ENCODE assay signal across 9 mouse cellular contexts in genomic region chr9:50709108-50709507, GRCm38 (mm10). TPM values are rescaled to one million over a fixed set of nuclear protein-coding genes. Genes with fewer than 3 reads are reported as not detected.
A peak's percentile ranks its signal among the peaks of the same experiment; 100 is the strongest.
DNase-seq lines count a peak whose midpoint lies in the region; ATAC-seq and TF ChIP-seq lines count a peak whose summit lies in the region.
"Had no signal": no experiment of that assay in that cellular context is flagged by ENCODE, and none has a peak within 500 bp of the region (broad histone marks: within the 10 kb centered on the region; RNA-seq: fewer than 3 reads in every experiment).

No protein-coding gene starts in this region.

- TF ChIP-seq EP300 in CH12.LX (IDR thresholded peaks at IDR 0.05; ENCODE audit: low read length), result no peak

- no peak overlapping the region for H3K4me3 ChIP-seq in kidney, embryonic 14.5 days (ENCODE audit: low read length)
- H3K4me3 ChIP-seq in CH12.LX (replicated peaks in 1 of 3; ENCODE audit: low read depth in 2 of 3, low read length in 2 of 3, poor library complexity in 1 of 3), result no peak overlapping the region
- no peak overlapping the region for H3K4me3 ChIP-seq in embryonic fibroblast, embryonic 13.5 days (ENCODE audit: insufficient read depth, low read length)
- H3K4me3 ChIP-seq: embryonic facial prominence, embryonic 15.5 days had no signal

- in situ Hi-C loops in CH12.LX (cut with MboI; ENCODE audit: low pct_ligation_motif_present, low pct_unique_long_range_greater_than_20kb, low sequenced_read_pairs), result no loop called here

- no peak overlapping the region for H3K27ac ChIP-seq in kidney, embryonic 14.5 days (ENCODE audit: low read depth, low read length)
- no peak overlapping the region for H3K27ac ChIP-seq in CH12.LX (ENCODE audit: insufficient read depth, low read depth)
- no peak overlapping the region for H3K27ac ChIP-seq in embryonic fibroblast, embryonic 13.5 days (ENCODE audit: insufficient read depth, low read length)
- H3K27ac ChIP-seq: embryonic facial prominence, embryonic 15.5 days had no signal

- H3K4me1 ChIP-seq in kidney, embryonic 14.5 days (ENCODE audit: control insufficient read depth, insufficient read depth, low read length), result no peaks in the 10 kb centered on the region
- no peaks in the 10 kb centered on the region for H3K4me1 ChIP-seq in CH12.LX (ENCODE audit: control insufficient read depth in 1 of 2, insufficient read depth in 2 of 2)
- H3K4me1 ChIP-seq in embryonic fibroblast, embryonic 13.5 days (ENCODE audit: control insufficient read depth, insufficient read depth, low read length), result no peaks in the 10 kb centered on the region
- H3K4me1 ChIP-seq: embryonic facial prominence, embryonic 15.5 days had no signal

- 43% methylated on average over 2 of the region's 2 CpGs for WGBS in kidney, embryonic 14.5 days

- H3K9me3 ChIP-seq in kidney, embryonic 14.5 days (ENCODE audit: control insufficient read depth, low read length), result no peaks in the 10 kb centered on the region
- no peaks in the 10 kb centered on the region for H3K9me3 ChIP-seq in CH12.LX (replicated peaks; ENCODE audit: low read length)
- H3K9me3 ChIP-seq: embryonic facial prominence, embryonic 15.5 days had no signal

- no peak for TF ChIP-seq POLR2A in CH12.LX (IDR thresholded peaks at IDR 0.05; ENCODE audit: low read depth, low read length)
- TF ChIP-seq POLR2A in embryonic fibroblast, embryonic 13.5 days (IDR thresholded peaks at IDR 0.05; ENCODE audit: low read depth, low read length), result no peak

- no peaks in the 10 kb centered on the region for H3K36me3 ChIP-seq in kidney, embryonic 14.5 days (ENCODE audit: control insufficient read depth, insufficient read depth, low read length)
- no peaks in the 10 kb centered on the region for H3K36me3 ChIP-seq in CH12.LX (replicated peaks in 1 of 2; ENCODE audit: control insufficient read depth in 1 of 2, insufficient read depth in 1 of 2, low read length in 1 of 2)

- no peak for ATAC-seq in kidney, embryonic 14.5 days (ENCODE audit: low FRiP score, low TSS enrichment)

- H3K79me2 ChIP-seq in CH12.LX (replicated peaks; ENCODE audit: control insufficient read depth, extremely low read depth, insufficient read depth, poor library complexity, severe bottlenecking), result no peaks in the 10 kb centered on the region

- dilution Hi-C loops in CH12.LX (cut with MboI; ENCODE audit: extremely low pct_ligation_motif_present, extremely low pct_unique_long_range_greater_than_20kb, low sequenced_read_pairs), result no loop called here

- peak; percentile 72 for TF ChIP-seq RAD21 in CH12.LX (IDR thresholded peaks at IDR 0.05; ENCODE audit: low read depth, low read length)

- peak in 1 of 2 experiments; percentile 74; a peak in 2 of 4 replicates for TF ChIP-seq CTCF in CH12.LX (conservative IDR thresholded peaks at IDR 0.05 in 1 of 2, IDR thresholded peaks at IDR 0.05 in 1 of 2; ENCODE audit: low read depth in 2 of 2, low read length in 2 of 2)
- peak; percentile 72 for TF ChIP-seq CTCF in embryonic fibroblast, embryonic 13.5 days (IDR thresholded peaks at IDR 0.05; ENCODE audit: borderline replicate concordance, insufficient read depth, low read length)

- H3K27me3 ChIP-seq in kidney, embryonic 14.5 days (ENCODE audit: control insufficient read depth, insufficient read depth, low read length), result no peaks in the 10 kb centered on the region
- peaks cover 2% of the 10 kb centered on the region for H3K27me3 ChIP-seq in CH12.LX (replicated peaks)
- H3K27me3 ChIP-seq: embryonic facial prominence, embryonic 15.5 days had no signal

- DNase-seq in kidney, adult 18-20 months, result peak; percentile 41
- DNase-seq in 416B (ENCODE audit: low read depth) (peak; percentile 51), CH12.LX (ENCODE audit: extremely low read depth) (peak; percentile 31)
- DNase-seq in spleen, postnatal 10 days (ENCODE audit: low spot score in 2 of 2), result no peak
- no peak for DNase-seq in layer of hippocampus, postnatal 14 days (ENCODE audit: low spot score in 2 of 2)

- no peak overlapping the region for H3K9ac ChIP-seq in kidney, embryonic 14.5 days (ENCODE audit: low read depth, low read length)
- no peak overlapping the region for H3K9ac ChIP-seq in CH12.LX (ENCODE audit: insufficient read depth, low read depth)
- H3K9ac ChIP-seq: embryonic facial prominence, embryonic 15.5 days had no signal

- H3K4me2 ChIP-seq in kidney, embryonic 14.5 days (replicated peaks; ENCODE audit: low read depth, low read length), result no peak overlapping the region
- no peak overlapping the region for H3K4me2 ChIP-seq in CH12.LX (ENCODE audit: insufficient read depth, low read depth, poor library complexity, severe bottlenecking)
- H3K4me2 ChIP-seq: embryonic facial prominence, embryonic 15.5 days had no signal

TF ChIP-seq in CH12.LX, 34 proteins besides CTCF, POLR2A, EP300 and RAD21:
- TF ChIP-seq SMC3 (IDR thresholded peaks at IDR 0.05; ENCODE audit: low read depth, low read length) (peak; percentile 39), UBTF (IDR thresholded peaks at IDR 0.05; ENCODE audit: low read depth, low read length) (no peak)

RNA-seq across cellular contexts. Expression of gene Dixdc1, which starts 30.2 kb away (rescaled TPM):
- 5.7 and 10.3 TPM in 2 replicates for polyA plus RNA-seq in kidney, embryonic 14.5 days (2014; fragmentation: Nextera tagmentation; extraction: Ambion mirVana)
- 0.04 and 0.13 TPM in 2 replicates for total RNA-seq in CH12.LX (2012; rRNA removed)
- total RNA-seq in CH12.LX (2014; rRNA removed), result 0.15 and 0.23 TPM in 2 replicates
- polyA plus RNA-seq in CH12.LX (2012; ENCODE audit: insufficient read length, low read depth), result 0.19 and 0.21 TPM in 2 replicates
- 10.9 and 11.1 TPM in 2 replicates for polyA plus RNA-seq in embryonic fibroblast, embryonic 13.5 days (2011; ENCODE audit: insufficient read length, low read depth, missing spikeins)
- total RNA-seq in layer of hippocampus, postnatal 14 days (2021), result 10 to 100 TPM; 75.2 to 79.8 TPM
- total RNA-seq: neutrophil, adult 5-6 weeks had no signal

RNA-seq across cellular contexts. Expression of gene 2310030G06Rik, which starts 37.2 kb away (rescaled TPM):
- 8.7 and 9.3 TPM in 2 replicates for polyA plus RNA-seq in kidney, embryonic 14.5 days (2014; fragmentation: Nextera tagmentation; extraction: Ambion mirVana)
- total RNA-seq in CH12.LX (2012; rRNA removed) (not detected in 2 replicates), CH12.LX (2014; rRNA removed) (not detected in 2 replicates)
- polyA plus RNA-seq in CH12.LX (2012; ENCODE audit: insufficient read length, low read depth), result not detected in 2 replicates
- 1.8 and 3.3 TPM in 2 replicates for polyA plus RNA-seq in embryonic fibroblast, embryonic 13.5 days (2011; ENCODE audit: insufficient read length, low read depth, missing spikeins)
- total RNA-seq in layer of hippocampus, postnatal 14 days (2021), result 1 to 10 TPM; 1.5 to 2.1 TPM
- total RNA-seq: neutrophil, adult 5-6 weeks had no signal

RNA-seq across cellular contexts. Expression of gene Cryab, which starts 42.0 kb away (rescaled TPM):
- polyA plus RNA-seq in kidney, embryonic 14.5 days (2014; fragmentation: Nextera tagmentation; extraction: Ambion mirVana), result 15.7 and 20.6 TPM in 2 replicates
- total RNA-seq in CH12.LX (2012; rRNA removed), result not detected in 2 replicates
- total RNA-seq in CH12.LX (2014; rRNA removed), result not detected in 2 replicates
- not detected in 2 replicates for polyA plus RNA-seq in CH12.LX (2012; ENCODE audit: insufficient read length, low read depth)
- polyA plus RNA-seq in embryonic fibroblast, embryonic 13.5 days (2011; ENCODE audit: insufficient read length, low read depth, missing spikeins), result 155 and 186 TPM in 2 replicates
- total RNA-seq in layer of hippocampus, postnatal 14 days (2021), result 10 to 100 TPM; 77.7 to 89.3 TPM
- total RNA-seq: neutrophil, adult 5-6 weeks had no signal

RNA-seq across cellular contexts. Expression of gene Hspb2, which starts 43.0 kb away (rescaled TPM):
- polyA plus RNA-seq in kidney, embryonic 14.5 days (2014; fragmentation: Nextera tagmentation; extraction: Ambion mirVana), result 0.72 and 1.0 TPM in 2 replicates
- total RNA-seq in CH12.LX (2012; rRNA removed) (not detected in 2 replicates), CH12.LX (2014; rRNA removed) (not detected in 2 replicates)
- polyA plus RNA-seq in CH12.LX (2012; ENCODE audit: insufficient read length, low read depth), result not detected in 2 replicates
- polyA plus RNA-seq in embryonic fibroblast, embryonic 13.5 days (2011; ENCODE audit: insufficient read length, low read depth, missing spikeins), result 1.6 and 3.8 TPM in 2 replicates
- total RNA-seq in layer of hippocampus, postnatal 14 days (2021), result 1 to 10 TPM; 1.3 to 1.8 TPM
- total RNA-seq: neutrophil, adult 5-6 weeks had no signal

RNA-seq across cellular contexts. Expression of gene Dlat, which starts 49.5 kb away (rescaled TPM):
- polyA plus RNA-seq in kidney, embryonic 14.5 days (2014; fragmentation: Nextera tagmentation; extraction: Ambion mirVana), result 48.1 and 60.9 TPM in 2 replicates
- total RNA-seq in CH12.LX (2012; rRNA removed), result 45.2 and 49.6 TPM in 2 replicates
- 67.5 and 81.5 TPM in 2 replicates for total RNA-seq in CH12.LX (2014; rRNA removed)
- polyA plus RNA-seq in CH12.LX (2012; ENCODE audit: insufficient read length, low read depth), result 53.4 and 55.7 TPM in 2 replicates
- polyA plus RNA-seq in embryonic fibroblast, embryonic 13.5 days (2011; ENCODE audit: insufficient read length, low read depth, missing spikeins), result 46.2 and 50.0 TPM in 2 replicates
- 100 to 1,000 TPM; 142 to 149 TPM for total RNA-seq in layer of hippocampus, postnatal 14 days (2021)

Comparison
In these comparisons a context has a peak if more than half of its experiments do, and no peak if none do; other contexts are left out.
1. DNase-seq: peak in kidney, adult 18-20 months (single experiment), 416B (single experiment) and CH12.LX (single experiment); none in spleen, postnatal 10 days (0 of 2) and layer of hippocampus, postnatal 14 days (0 of 2).
2. RNA of gene Cryab, which starts 42.0 kb away (polyA plus RNA-seq): 155 to 186 TPM in embryonic fibroblast, embryonic 13.5 days and 15.7 to 20.6 TPM in kidney, embryonic 14.5 days; not detected in CH12.LX; every median in the first group is over 10 times any median in the second.